ENCODE assay signal across 7 mouse cellular contexts in genomic region chr10:67538106-67538505, GRCm38 (mm10). TPM values are rescaled to one million over a fixed set of nuclear protein-coding genes. Genes with fewer than 3 reads are reported as not detected.
DNase-seq lines count a peak whose midpoint lies in the region; ATAC-seq lines count a peak whose summit lies in the region.

No protein-coding gene starts in this region.

- H3K9me3 ChIP-seq in embryonic facial prominence, embryonic 14.5 days (ENCODE audit: control insufficient read depth, low read length): no peaks in the 10 kb centered on the region
- H3K9me3 ChIP-seq in hindbrain, embryonic 13.5 days: no peaks in the 10 kb centered on the region

- no peak overlapping the region for H3K27ac ChIP-seq in embryonic facial prominence, embryonic 14.5 days (replicated peaks; ENCODE audit: low read depth, low read length)
- no peak overlapping the region for H3K27ac ChIP-seq in hindbrain, embryonic 13.5 days

- H3K36me3 ChIP-seq in embryonic facial prominence, embryonic 14.5 days (ENCODE audit: control insufficient read depth, insufficient read depth, low read length): no peaks in the 10 kb centered on the region
- no peaks in the 10 kb centered on the region for H3K36me3 ChIP-seq in hindbrain, embryonic 13.5 days

- H3K4me3 ChIP-seq in embryonic facial prominence, embryonic 14.5 days (ENCODE audit: low read depth, low read length): peak overlapping the region; percentile 51
- H3K4me3 ChIP-seq in hindbrain, embryonic 13.5 days: peak overlapping the region; percentile 55

- no peak for ATAC-seq in embryonic facial prominence, embryonic 14.5 days (ENCODE audit: low read depth)
- ATAC-seq in hindbrain, embryonic 13.5 days (ENCODE audit: low FRiP score): no peak

- peaks cover 80% of the 10 kb centered on the region for H3K27me3 ChIP-seq in embryonic facial prominence, embryonic 14.5 days (replicated peaks; ENCODE audit: control insufficient read depth, insufficient read depth, low read length)
- peaks cover 99% of the 10 kb centered on the region for H3K27me3 ChIP-seq in hindbrain, embryonic 13.5 days

- under 1% methylated on average over 19 of the region's 19 CpGs for WGBS in embryonic facial prominence, embryonic 14.5 days
- 1% methylated on average over 19 of the region's 19 CpGs for WGBS in hindbrain, embryonic 13.5 days

- 0 out of 2 replicates have a peak overlapping the region, but pooled peaks have one; percentile 65 for H3K9ac ChIP-seq in embryonic facial prominence, embryonic 14.5 days (ENCODE audit: low read depth, low read length)
- H3K9ac ChIP-seq in hindbrain, embryonic 13.5 days: 0 out of 2 replicates have a peak overlapping the region, but pooled peaks have one; percentile 36

- H3K4me1 ChIP-seq in embryonic facial prominence, embryonic 14.5 days (ENCODE audit: control insufficient read depth, insufficient read depth, low read length): peaks cover 18% of the 10 kb centered on the region
- H3K4me1 ChIP-seq in hindbrain, embryonic 13.5 days (replicated peaks): peaks cover 58% of the 10 kb centered on the region

- peak overlapping the region; percentile 99 for H3K4me2 ChIP-seq in embryonic facial prominence, embryonic 14.5 days (ENCODE audit: low read depth, low read length)
- H3K4me2 ChIP-seq in hindbrain, embryonic 13.5 days: peak overlapping the region; percentile 85

- peak; percentile 16 to 25 for DNase-seq in spleen, adult 18-20 months
- no peak for DNase-seq in spleen, adult 12 weeks (ENCODE audit: low spot score)
- no peak for DNase-seq in embryonic facial prominence, embryonic 14.5 days (ENCODE audit: low spot score)
- DNase-seq in lung, postnatal 4 days: peak; percentile 11 to 29
- DNase-seq in thymus, postnatal 36 days: peak; percentile 17 to 48
- no peak for DNase-seq in gastrocnemius, postnatal 25 days

RNA-seq across cellular contexts. Expression of gene Egr2, which starts 2.8 kb away (rescaled TPM):
- 1.7 and 2.6 TPM in 2 replicates for polyA plus RNA-seq in embryonic facial prominence, embryonic 14.5 days (2014; fragmentation: Nextera tagmentation; extraction: Ambion mirVana)
- 3.8 and 4.1 TPM in 2 replicates for polyA plus RNA-seq in hindbrain, embryonic 13.5 days (2015; fragmentation: Nextera tagmentation; extraction: Ambion mirVana)
- total RNA-seq in gastrocnemius, postnatal 25 days (2021): 1 to 10 TPM in 1 of 2 experiments, under 1 TPM in 1; 0.80 to 1.5 TPM

RNA-seq across cellular contexts. Expression of gene Ado, which starts 10.6 kb away (rescaled TPM):
- polyA plus RNA-seq in embryonic facial prominence, embryonic 14.5 days (2014; fragmentation: Nextera tagmentation; extraction: Ambion mirVana): 60.7 and 66.1 TPM in 2 replicates
- polyA plus RNA-seq in hindbrain, embryonic 13.5 days (2015; fragmentation: Nextera tagmentation; extraction: Ambion mirVana): 86.8 and 89.0 TPM in 2 replicates
- total RNA-seq in gastrocnemius, postnatal 25 days (2021): 10 to 100 TPM; 26.9 to 27.0 TPM

Comparison
In these comparisons a context has a peak if more than half of its experiments do, and no peak if none do; other contexts are left out.
1. DNase-seq: peak in spleen, adult 18-20 months (2 of 2), lung, postnatal 4 days (2 of 2) and thymus, postnatal 36 days (2 of 2); none in spleen, adult 12 weeks (single experiment), embryonic facial prominence, embryonic 14.5 days (single experiment) and gastrocnemius, postnatal 25 days (single experiment).